8 mouse cellular contexts compared by ENCODE assay signal in genomic region chr11:75540710-75541581, GRCm38 (mm10). TPM values are rescaled to one million over a fixed set of nuclear protein-coding genes. Genes with fewer than 3 reads are reported as not detected.
DNase-seq lines count a peak whose midpoint lies in the region; ATAC-seq lines count a peak whose summit lies in the region.

No protein-coding gene starts in this region.

- 75% methylated on average over 19 of the region's 19 CpGs for WGBS in hindbrain, embryonic 13.5 days
- WGBS in hindbrain, embryonic 10.5 days, result 79% methylated on average over 19 of the region's 19 CpGs
- WGBS in liver, embryonic 11.5 days, result 52% methylated on average over 19 of the region's 19 CpGs

- no peak overlapping the region for H3K4me2 ChIP-seq in hindbrain, embryonic 13.5 days
- peak overlapping the region; percentile 28 for H3K4me2 ChIP-seq in liver, embryonic 11.5 days

- H3K4me3 ChIP-seq in hindbrain, embryonic 13.5 days, result no peak overlapping the region
- H3K4me3 ChIP-seq in hindbrain, embryonic 10.5 days, result no peak overlapping the region
- H3K4me3 ChIP-seq in brown adipose tissue, adult 24 weeks (ENCODE audit: insufficient read depth, low read depth, low read length), result no peak overlapping the region
- H3K4me3 ChIP-seq in liver, embryonic 11.5 days (ENCODE audit: low read depth, low read length), result no peak overlapping the region

- ATAC-seq in hindbrain, embryonic 13.5 days (ENCODE audit: low FRiP score), result no peak
- peak; percentile 32 for ATAC-seq in CD4-positive, CD25-positive, alpha-beta regulatory T cell, adult 4 months
- ATAC-seq in liver, embryonic 11.5 days (replicated peaks; ENCODE audit: low FRiP score), result 0 out of 2 replicates have a peak, but pooled peaks have one; percentile 22

- 0 out of 2 replicates have a peak overlapping the region, but pooled peaks have one; percentile 29 for H3K9ac ChIP-seq in hindbrain, embryonic 13.5 days
- H3K9ac ChIP-seq in liver, embryonic 11.5 days (ENCODE audit: low read depth, low read length), result no peak overlapping the region

- H3K9me3 ChIP-seq in hindbrain, embryonic 13.5 days, result no peaks in the 10 kb centered on the region
- no peaks in the 10 kb centered on the region for H3K9me3 ChIP-seq in hindbrain, embryonic 10.5 days
- H3K9me3 ChIP-seq in liver, embryonic 11.5 days (ENCODE audit: control insufficient read depth, low read length), result no peaks in the 10 kb centered on the region

- DNase-seq in hindbrain, embryonic 10.5 days (ENCODE audit: low spot score), result no peak
- DNase-seq in liver, embryonic 11.5 days (ENCODE audit: low spot score), result no peak
- no peak for DNase-seq in retina, postnatal 1 day
- no peak for DNase-seq in spleen, postnatal 10 days (ENCODE audit: low spot score in 2 of 2)
- DNase-seq in testis, postnatal 14 days (ENCODE audit: low spot score), result no peak

- H3K27me3 ChIP-seq in hindbrain, embryonic 13.5 days, result no peaks in the 10 kb centered on the region
- H3K27me3 ChIP-seq in hindbrain, embryonic 10.5 days (ENCODE audit: insufficient read depth, poor library complexity, severe bottlenecking), result no peaks in the 10 kb centered on the region
- H3K27me3 ChIP-seq in liver, embryonic 11.5 days (replicated peaks; ENCODE audit: control insufficient read depth, insufficient read depth, low read length), result no peaks in the 10 kb centered on the region

- H3K4me1 ChIP-seq in hindbrain, embryonic 13.5 days (replicated peaks), result peaks cover 44% of the 10 kb centered on the region
- peaks cover 34% of the 10 kb centered on the region for H3K4me1 ChIP-seq in hindbrain, embryonic 10.5 days (replicated peaks)
- peaks cover 33% of the 10 kb centered on the region for H3K4me1 ChIP-seq in brown adipose tissue, adult 24 weeks (ENCODE audit: control insufficient read depth, insufficient read depth, insufficient read length, low read length)
- H3K4me1 ChIP-seq in liver, embryonic 11.5 days (replicated peaks; ENCODE audit: control insufficient read depth, insufficient read depth, low read length), result peaks cover 20% of the 10 kb centered on the region

- H3K27ac ChIP-seq in hindbrain, embryonic 13.5 days, result peak overlapping the region; percentile 40
- H3K27ac ChIP-seq in hindbrain, embryonic 10.5 days, result no peak overlapping the region
- H3K27ac ChIP-seq in brown adipose tissue, adult 24 weeks (replicated peaks; ENCODE audit: low read depth, low read length), result 0 out of 2 replicates have a peak overlapping the region, but pooled peaks have one; percentile 19
- peak overlapping the region; percentile 71 for H3K27ac ChIP-seq in liver, embryonic 11.5 days (ENCODE audit: low read depth, low read length)

- H3K36me3 ChIP-seq in hindbrain, embryonic 13.5 days, result peaks cover 33% of the 10 kb centered on the region
- peaks cover 10% of the 10 kb centered on the region; the same call in 1 of the 2 replicates for H3K36me3 ChIP-seq in hindbrain, embryonic 10.5 days
- H3K36me3 ChIP-seq in liver, embryonic 11.5 days (ENCODE audit: control insufficient read depth, insufficient read depth, low read length), result no peaks in the 10 kb centered on the region

RNA-seq across cellular contexts. Expression of gene Slc43a2, which starts 9.5 kb away (rescaled TPM):
- 19.7 and 21.0 TPM in 2 replicates for polyA plus RNA-seq in hindbrain, embryonic 13.5 days (2015; fragmentation: Nextera tagmentation; extraction: Ambion mirVana)
- 5.2 and 7.1 TPM in 2 replicates for polyA plus RNA-seq in hindbrain, embryonic 10.5 days (2016; fragmentation: Nextera tagmentation; extraction: Ambion mirVana)
- polyA plus RNA-seq in CD4-positive, CD25-positive, alpha-beta regulatory T cell, adult 4 months (2017; shearing (Covaris generic)), result 10 to 100 TPM; 17.3 to 27.2 TPM
- 13.4 and 14.5 TPM in 2 replicates for polyA plus RNA-seq in brown adipose tissue, adult 24 weeks (2012; ENCODE audit: insufficient read depth, insufficient read length, missing spikeins)
- polyA plus RNA-seq in liver, embryonic 11.5 days (2014; fragmentation: Nextera tagmentation; extraction: Ambion mirVana), result 5.5 and 7.8 TPM in 2 replicates

RNA-seq across cellular contexts. Expression of gene Scarf1, which starts 27.6 kb away (rescaled TPM):
- 4.6 and 4.8 TPM in 2 replicates for polyA plus RNA-seq in hindbrain, embryonic 13.5 days (2015; fragmentation: Nextera tagmentation; extraction: Ambion mirVana)
- polyA plus RNA-seq in hindbrain, embryonic 10.5 days (2016; fragmentation: Nextera tagmentation; extraction: Ambion mirVana), result 4.9 and 6.4 TPM in 2 replicates
- polyA plus RNA-seq in CD4-positive, CD25-positive, alpha-beta regulatory T cell, adult 4 months (2017; shearing (Covaris generic)), result under 1 TPM; 0.85 to 0.91 TPM
- polyA plus RNA-seq in brown adipose tissue, adult 24 weeks (2012; ENCODE audit: insufficient read depth, insufficient read length, missing spikeins), result 3.4 and 5.3 TPM in 2 replicates
- polyA plus RNA-seq in liver, embryonic 11.5 days (2014; fragmentation: Nextera tagmentation; extraction: Ambion mirVana), result 7.0 and 7.8 TPM in 2 replicates

RNA-seq across cellular contexts. Expression of gene Rilp, which starts 31.1 kb away (rescaled TPM):
- polyA plus RNA-seq in hindbrain, embryonic 13.5 days (2015; fragmentation: Nextera tagmentation; extraction: Ambion mirVana), result 1.4 and 1.5 TPM in 2 replicates
- 0.35 and 0.65 TPM in 2 replicates for polyA plus RNA-seq in hindbrain, embryonic 10.5 days (2016; fragmentation: Nextera tagmentation; extraction: Ambion mirVana)
- polyA plus RNA-seq in CD4-positive, CD25-positive, alpha-beta regulatory T cell, adult 4 months (2017; shearing (Covaris generic)), result under 1 TPM in 1 of 2 experiments, not detected in 1; 0.56 TPM
- polyA plus RNA-seq in brown adipose tissue, adult 24 weeks (2012; ENCODE audit: insufficient read depth, insufficient read length, missing spikeins), result 42.3 and 47.1 TPM in 2 replicates
- 1.2 and 1.5 TPM in 2 replicates for polyA plus RNA-seq in liver, embryonic 11.5 days (2014; fragmentation: Nextera tagmentation; extraction: Ambion mirVana)

RNA-seq across cellular contexts. Expression of gene Pitpna, which starts 47.0 kb away (rescaled TPM):
- polyA plus RNA-seq in hindbrain, embryonic 13.5 days (2015; fragmentation: Nextera tagmentation; extraction: Ambion mirVana), result 94.8 and 101 TPM in 2 replicates
- polyA plus RNA-seq in hindbrain, embryonic 10.5 days (2016; fragmentation: Nextera tagmentation; extraction: Ambion mirVana), result 68.8 and 80.6 TPM in 2 replicates
- 10 to 100 TPM; 22.1 to 42.5 TPM for polyA plus RNA-seq in CD4-positive, CD25-positive, alpha-beta regulatory T cell, adult 4 months (2017; shearing (Covaris generic))
- 75.9 and 86.5 TPM in 2 replicates for polyA plus RNA-seq in brown adipose tissue, adult 24 weeks (2012; ENCODE audit: insufficient read depth, insufficient read length, missing spikeins)
- polyA plus RNA-seq in liver, embryonic 11.5 days (2014; fragmentation: Nextera tagmentation; extraction: Ambion mirVana), result 63.2 and 65.1 TPM in 2 replicates

RNA-seq across cellular contexts. Expression of gene Prpf8, which starts 54.3 kb away (rescaled TPM):
- 49.2 and 51.8 TPM in 2 replicates for polyA plus RNA-seq in hindbrain, embryonic 13.5 days (2015; fragmentation: Nextera tagmentation; extraction: Ambion mirVana)
- 74.8 and 78.1 TPM in 2 replicates for polyA plus RNA-seq in hindbrain, embryonic 10.5 days (2016; fragmentation: Nextera tagmentation; extraction: Ambion mirVana)
- 10 to 100 TPM; 37.0 to 42.3 TPM for polyA plus RNA-seq in CD4-positive, CD25-positive, alpha-beta regulatory T cell, adult 4 months (2017; shearing (Covaris generic))
- 57.2 and 61.0 TPM in 2 replicates for polyA plus RNA-seq in brown adipose tissue, adult 24 weeks (2012; ENCODE audit: insufficient read depth, insufficient read length, missing spikeins)
- 105 and 119 TPM in 2 replicates for polyA plus RNA-seq in liver, embryonic 11.5 days (2014; fragmentation: Nextera tagmentation; extraction: Ambion mirVana)

Comparison
In these comparisons a context has a peak if more than half of its experiments do, and no peak if none do; other contexts are left out.
1. RNA of gene Rilp, which starts 31.1 kb away (polyA plus RNA-seq): 42.3 to 47.1 TPM in brown adipose tissue, adult 24 weeks; 1.4 to 1.5 TPM in hindbrain, embryonic 13.5 days, 1.2 to 1.5 TPM in liver, embryonic 11.5 days, 0.35 to 0.65 TPM in hindbrain, embryonic 10.5 days and 0.56 TPM in CD4-positive, CD25-positive, alpha-beta regulatory T cell, adult 4 months; every median in the first group is over 10 times any median in the second.